Mouse (Mus musculus) central nervous system, embryonic 18 days (tissue): ENCODE data around the gene Tdp1. TPM values are rescaled to one million over a fixed set of nuclear protein-coding genes. Genes with fewer than 3 reads are reported as not detected.

Source experiments
- polyA plus RNA-seq: library from polyadenylated mRNA; depleted of rRNA; stranded (reverse); fragments of >200 nt; gene quantifications from 2 replicates; pipeline ENCODE4 v1.2.3, GENCODE M21; 2012; rRNA removed

Tdp1 gene
- polyA plus RNA-seq = 41.6 and 46.5 TPM in 2 replicates

DNA sequence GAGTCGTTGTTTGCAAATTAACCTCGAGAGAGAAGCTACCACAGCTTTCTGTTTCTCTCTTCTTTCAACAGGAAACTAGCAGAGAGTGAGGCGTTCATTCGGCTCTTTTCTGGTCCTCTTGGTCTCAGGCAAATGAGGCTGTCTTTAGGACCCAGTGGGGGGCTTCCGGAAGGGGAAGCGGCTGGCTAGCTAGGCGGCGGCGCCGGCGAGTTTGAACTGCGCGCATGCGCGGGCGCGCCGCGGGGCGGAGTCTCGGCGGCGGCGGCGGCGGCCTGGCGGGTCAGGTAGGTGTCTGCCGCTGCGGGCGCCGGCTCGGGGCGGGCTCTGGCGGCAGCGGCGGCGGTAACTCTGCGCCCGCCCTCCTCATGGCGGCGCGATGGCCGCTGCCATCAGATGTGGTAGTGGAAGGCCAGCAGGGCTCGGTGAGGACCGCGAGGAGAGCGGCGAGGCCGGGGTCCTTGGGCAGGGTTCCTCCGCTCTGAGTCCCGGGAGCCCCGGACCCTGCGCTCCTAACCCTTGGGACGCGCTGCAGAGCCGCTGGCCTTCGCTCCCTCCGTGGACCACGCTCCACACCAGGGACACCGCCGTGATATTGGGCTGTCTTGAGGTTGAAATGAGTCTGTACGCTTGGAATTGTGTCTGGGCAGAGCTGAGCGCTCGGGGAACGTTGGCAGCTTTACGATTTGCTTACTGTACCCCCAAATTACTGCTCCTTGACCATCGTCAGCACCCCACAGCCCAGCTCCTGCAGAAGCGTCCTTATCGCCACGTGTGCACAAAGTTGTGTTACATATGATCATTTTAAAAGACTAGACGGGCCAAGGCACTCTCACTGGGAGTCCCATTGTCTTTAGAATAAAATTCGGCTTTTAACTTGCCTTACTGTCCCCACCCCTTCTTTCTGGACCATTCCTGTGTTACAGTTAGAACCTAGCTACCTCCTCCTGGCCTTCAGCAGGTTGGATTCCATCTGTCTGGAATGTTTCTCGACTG, at the start of gene Tdp1, which contains the start of gene Efcab11:
Gene Tdp1, plus strand, starts transcription at position 249 of the 993 bp plus-strand sequence.
Gene Efcab11, minus strand, starts transcription at position 171 of the 993 bp plus-strand sequence.

GRCm38 (mm10) chr12:99964301-99965202, 80.2 kb downstream of the Tdp1 start, which contains the start of gene Kcnk13:
Kcnk13 (plus strand) TSS chr12:99964499.

Other genes with a start within 250 kb of the Tdp1 start
- 2.5 and 2.8 TPM in 2 replicates for gene Efcab11, start 78 bp upstream of the Tdp1 start, polyA plus RNA-seq
- gene Kcnk13, start 80.0 kb downstream of the Tdp1 start, polyA plus RNA-seq = 1.3 and 1.4 TPM in 2 replicates
- gene Psmc1, start 225.6 kb downstream of the Tdp1 start, polyA plus RNA-seq = 137 and 146 TPM in 2 replicates